Mouse (Mus musculus) forebrain, postnatal 0 days (tissue): ENCODE data around the gene Hjurp. TPM values are rescaled to one million over a fixed set of nuclear protein-coding genes. Genes with fewer than 3 reads are reported as not detected.
A peak's percentile ranks its signal among the peaks of the same experiment; 100 is the strongest.
"Not testable (repeated sequence)": the region's sequence is repeated elsewhere in the genome, so short reads cannot be mapped to it uniquely, and the experiment has no call there.

Source experiments
- ATAC-seq: fragments of 200-750 bp; cut with Nextera tagmentation; 2 replicates; pipeline ENCODE4 v1.8.0; 2017; ENCODE audit warnings: mild to moderate bottlenecking, moderate library complexity
- DNase-seq: peaks from one replicate; pipeline ENCODE4 v3.0.0-alpha.2; 2015
- H3K27ac ChIP-seq: fragments of 300-500 bp; sonication (generic); 2 replicates; pipeline ENCODE4 v1.5.1; 2014; ENCODE audit warnings: low read depth, mild to moderate bottlenecking, antibody characterized with exemption, low read length, moderate library complexity, mixed read lengths
- H3K27me3 ChIP-seq: fragments of 300-500 bp; sonication (generic); 2 replicates; pipeline ENCODE4 v1.6.1; 2014; ENCODE audit warnings: mild to moderate bottlenecking, low read length, mixed read lengths; ENCODE audit not compliant: insufficient read depth
- H3K36me3 ChIP-seq: fragments of 300-500 bp; sonication (generic); 2 replicates; pipeline ENCODE4 v1.6.1; 2014; ENCODE audit warnings: mild to moderate bottlenecking, moderate library complexity; ENCODE audit not compliant: insufficient read depth
- H3K4me1 ChIP-seq: fragments of 300-500 bp; sonication (generic); 2 replicates; pipeline ENCODE4 v1.6.1; 2014; ENCODE audit warnings: antibody characterized with exemption; ENCODE audit not compliant: insufficient read depth
- H3K4me2 ChIP-seq: fragments of 300-500 bp; sonication (generic); 2 replicates; pipeline ENCODE4 v1.6.1; 2014; ENCODE audit warnings: low read depth, mild to moderate bottlenecking, moderate library complexity
- H3K4me3 ChIP-seq: fragments of 300-500 bp; sonication (generic); 2 replicates; pipeline ENCODE4 v1.5.1; 2014; ENCODE audit warnings: low read depth, low read length, mixed read lengths
- H3K9ac ChIP-seq: fragments of 300-500 bp; sonication (generic); 2 replicates; pipeline ENCODE4 v1.6.1; 2014; ENCODE audit warnings: mild to moderate bottlenecking
- H3K9me3 ChIP-seq: fragments of 300-500 bp; sonication (generic); 2 replicates; pipeline ENCODE4 v1.6.1; 2016; ENCODE audit warnings: low read length
- CTCF ChIP-seq: sonication (generic); IDR thresholded peaks from 2 replicates; pipeline ENCODE4 v1.5.1; 2016; ENCODE audit warnings: antibody characterized with exemption, control low read depth, low read depth
- WGBS: fragments of 180-500 bp; shearing (Covaris S2); extraction: QIAGEN DNeasy Blood & Tissue Kit; methylation state at CpG from one replicate; pipeline ENCODE4 v1.1.7; 2014; 5-methylcytosine and 5-hydroxymethylcytosine counted together
- polyA plus RNA-seq: library from polyadenylated mRNA; unstranded; fragments of >200 nt; fragmentation: Nextera tagmentation; extraction: Ambion mirVana; gene quantifications from 2 replicates; pipeline ENCODE4 v1.2.1, GENCODE M21; 2015
- total RNA-seq: library from RNA; depleted of rRNA; stranded (reverse); fragments of >200 nt; gene quantifications from 2 replicates; pipeline ENCODE4 v1.2.3, GENCODE M21; 2014

The Hjurp gene
- total and polyA plus RNA-seq, 2 experiments from 2014 or later: 40.0 to 88.0 TPM

DNA sequence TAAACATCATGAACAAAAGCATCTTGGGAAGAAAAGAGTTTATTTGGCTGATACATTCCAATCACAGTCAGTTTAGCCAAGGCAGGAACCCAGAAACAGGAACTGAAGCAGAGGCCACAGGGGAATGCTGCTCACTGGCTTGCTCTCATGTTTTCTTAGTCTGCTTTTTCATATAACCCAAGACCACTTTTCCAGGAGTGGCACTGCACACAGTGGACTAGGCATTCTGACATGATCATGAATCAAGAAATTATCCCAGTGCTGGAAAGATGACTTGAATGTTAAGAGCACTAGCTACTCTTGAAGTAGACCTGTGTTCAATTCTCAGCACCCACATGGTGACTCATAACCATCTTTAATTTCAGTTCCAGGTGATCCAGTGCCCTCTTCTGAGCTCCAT is 51.7 kb downstream of the Hjurp start:
- no peak for ATAC-seq
- no peak for DNase-seq
- TF ChIP-seq CTCF: no peak
- Histone ChIP-seq H3K27me3 (no peaks in the 10 kb centered on the region), H3K4me1 (no peaks in the 10 kb centered on the region), H3K9me3 (peaks cover 59% of the 10 kb centered on the region), H3K4me3 (no peak overlapping the region), H3K9ac (no peak overlapping the region), H3K27ac (no peak overlapping the region), H3K4me2 (no peak overlapping the region), H3K36me3 (no peaks in the 10 kb centered on the region)

DNA sequence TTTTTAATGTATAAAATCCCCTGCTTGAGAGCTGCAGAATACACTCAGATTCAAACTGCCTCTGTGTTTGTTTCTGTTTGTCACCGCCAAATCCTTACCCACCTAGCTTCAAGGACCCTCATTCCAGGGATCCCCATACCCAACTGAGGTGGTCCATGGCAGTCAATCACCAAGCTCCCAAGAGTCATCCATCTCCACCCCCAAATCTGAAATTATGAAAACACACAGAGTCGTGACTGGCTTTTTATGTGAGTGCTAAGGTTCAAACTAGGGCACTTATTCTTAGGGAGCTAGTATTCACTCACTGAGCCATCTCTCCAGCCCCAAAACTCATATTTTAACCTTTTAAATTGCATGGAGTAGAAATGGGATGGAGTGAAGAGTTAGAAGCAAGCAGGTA is 52.1 kb downstream of the Hjurp start:
- H3K9me3 ChIP-seq: peaks cover 54% of the 10 kb centered on the region
- H3K27me3 ChIP-seq, H3K4me2 ChIP-seq, ATAC-seq, H3K4me3 ChIP-seq, H3K4me1 ChIP-seq, H3K36me3 ChIP-seq, DNase-seq, H3K27ac ChIP-seq, H3K9ac ChIP-seq: not testable (repeated sequence)
- WGBS: 45% methylated on average over 2 of the region's 2 CpGs

DNA sequence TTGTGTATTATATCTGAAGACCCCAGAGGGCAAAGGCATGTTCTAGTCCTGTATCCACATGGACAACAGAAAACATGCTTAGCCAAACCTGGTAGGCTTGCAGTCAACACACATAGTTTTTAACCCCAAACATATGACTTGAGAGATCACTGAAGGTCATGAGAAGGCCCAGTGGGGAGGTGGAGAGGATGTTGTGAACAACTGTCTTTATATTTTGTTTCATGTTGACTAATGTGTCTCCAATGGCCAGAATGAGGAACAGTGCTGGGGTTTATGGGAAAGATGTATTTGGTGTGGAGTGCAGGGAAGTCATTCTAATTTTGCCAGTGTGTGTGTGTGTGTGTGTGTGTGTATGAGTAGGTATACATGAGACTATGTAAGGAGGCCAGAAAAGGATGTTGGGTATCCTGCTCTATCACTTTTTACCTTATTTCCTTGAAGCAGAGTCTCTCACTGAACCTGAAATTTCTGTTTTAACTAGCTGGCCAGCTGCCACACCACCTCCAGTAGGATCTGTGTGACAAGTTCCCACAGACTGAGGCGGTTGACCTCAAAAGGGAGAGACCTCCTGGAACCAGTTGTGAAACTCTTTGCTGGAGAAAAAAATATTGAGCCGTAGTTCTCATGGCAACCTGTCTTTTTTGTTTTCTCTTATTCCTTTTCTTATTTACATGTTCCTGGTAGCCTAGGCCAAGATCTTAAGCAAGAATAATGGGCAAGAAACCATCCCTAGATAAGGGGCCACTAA is 53.2 kb downstream of the Hjurp start:
- H3K4me2 ChIP-seq: no peak overlapping the region
- H3K27ac ChIP-seq: no peak overlapping the region
- TF ChIP-seq CTCF: no peak
- H3K9me3 ChIP-seq: peaks cover 43% of the 10 kb centered on the region
- 69% methylated on average over 2 of the region's 2 CpGs for WGBS
- ATAC-seq (no peak), DNase-seq (no peak)
- no peaks in the 10 kb centered on the region for H3K4me1 ChIP-seq
- H3K27me3 ChIP-seq: no peaks in the 10 kb centered on the region
- H3K36me3 ChIP-seq: no peaks in the 10 kb centered on the region
- no peak overlapping the region for H3K9ac ChIP-seq
- no peak overlapping the region for H3K4me3 ChIP-seq

DNA sequence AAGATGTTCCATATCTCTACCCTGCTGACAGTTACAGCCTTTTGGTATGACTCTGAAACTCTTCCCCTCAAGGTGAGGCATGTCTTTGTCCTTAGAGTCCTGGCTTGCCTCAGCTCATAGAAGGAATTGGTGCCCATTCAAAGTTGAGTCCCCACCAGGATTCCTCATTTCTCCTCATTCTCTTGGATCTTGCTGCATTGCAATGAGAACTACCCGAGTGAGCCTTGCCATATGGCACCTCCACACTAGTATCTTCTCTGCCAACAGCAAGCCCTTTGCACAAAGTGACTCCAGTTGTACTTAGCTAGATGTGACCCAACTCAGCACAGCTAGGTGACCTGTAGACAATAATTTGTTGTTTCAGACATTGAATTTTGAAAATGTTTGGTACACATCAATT is 53.8 kb downstream of the Hjurp start:
- no peak for ATAC-seq

DNA sequence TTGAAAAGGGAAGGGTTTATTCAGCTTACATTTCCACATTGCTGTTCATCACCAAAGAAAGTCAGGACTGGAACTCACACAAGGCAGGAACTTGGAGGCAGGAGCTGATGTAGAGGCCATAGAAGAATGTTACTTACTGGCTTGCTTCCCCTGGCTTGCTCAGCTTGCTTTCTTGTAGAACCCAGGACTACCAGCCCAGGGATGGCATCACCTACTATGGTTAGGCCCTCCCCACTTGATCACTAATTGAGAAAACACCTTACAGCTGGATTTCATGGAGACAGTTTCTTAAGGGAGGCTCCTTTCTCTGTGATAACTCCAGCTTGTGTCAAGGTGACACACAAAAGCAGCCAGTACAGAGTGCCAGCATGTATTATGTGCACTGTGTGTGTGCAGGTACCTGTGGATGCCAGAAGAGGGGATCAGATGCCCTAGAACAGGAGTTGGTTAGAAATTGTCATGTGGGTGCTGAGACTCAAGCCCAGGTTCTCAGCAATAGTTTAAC is 54.4 kb downstream of the Hjurp start:
- H3K4me3 ChIP-seq, H3K27ac ChIP-seq, DNase-seq, H3K27me3 ChIP-seq, ATAC-seq, H3K4me2 ChIP-seq, H3K9ac ChIP-seq, H3K4me1 ChIP-seq, H3K36me3 ChIP-seq: not testable (repeated sequence)
- H3K9me3 ChIP-seq: peaks cover 32% of the 10 kb centered on the region

More for the DNA sequence above, 53.8 kb downstream of the Hjurp start:
- Histone ChIP-seq H3K27ac (no peak overlapping the region), H3K4me1 (no peaks in the 10 kb centered on the region), H3K4me3 (no peak overlapping the region), H3K9ac (no peak overlapping the region), H3K36me3 (no peaks in the 10 kb centered on the region), H3K27me3 (no peaks in the 10 kb centered on the region), H3K4me2 (no peak overlapping the region), H3K9me3 (peaks cover 37% of the 10 kb centered on the region)
- TF ChIP-seq CTCF: no peak
- DNase-seq: no peak
- WGBS: 46% methylated on average over 1 of the region's 1 CpGs

DNA sequence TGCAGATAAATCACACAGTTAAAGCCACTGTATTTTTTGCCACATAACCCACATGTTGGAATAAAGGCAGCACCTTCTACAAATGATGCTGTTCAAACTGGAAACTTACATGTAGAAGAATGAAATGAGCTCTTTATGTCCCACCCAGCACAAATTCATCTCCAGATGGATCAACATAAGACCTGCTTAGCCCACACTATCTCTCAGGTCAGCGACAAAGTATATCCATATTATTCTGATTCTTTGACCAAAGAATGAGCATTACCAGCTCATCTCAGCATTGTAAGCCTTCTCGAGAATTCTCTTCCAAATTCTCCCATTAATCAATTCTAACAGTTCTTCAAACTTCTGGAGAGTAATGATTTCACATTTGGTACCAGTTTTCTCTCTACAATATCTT is 55.2 kb downstream of the Hjurp start:
- no peak for DNase-seq
- no peak for TF ChIP-seq CTCF
- WGBS: 49% methylated on average over 2 of the region's 2 CpGs
- Histone ChIP-seq H3K27me3 (no peaks in the 10 kb centered on the region), H3K27ac (no peak overlapping the region), H3K9ac (no peak overlapping the region), H3K9me3 (peaks cover 29% of the 10 kb centered on the region), H3K4me3 (no peak overlapping the region), H3K4me1 (no peaks in the 10 kb centered on the region), H3K36me3 (no peaks in the 10 kb centered on the region), H3K4me2 (no peak overlapping the region)
- ATAC-seq: no peak

DNA sequence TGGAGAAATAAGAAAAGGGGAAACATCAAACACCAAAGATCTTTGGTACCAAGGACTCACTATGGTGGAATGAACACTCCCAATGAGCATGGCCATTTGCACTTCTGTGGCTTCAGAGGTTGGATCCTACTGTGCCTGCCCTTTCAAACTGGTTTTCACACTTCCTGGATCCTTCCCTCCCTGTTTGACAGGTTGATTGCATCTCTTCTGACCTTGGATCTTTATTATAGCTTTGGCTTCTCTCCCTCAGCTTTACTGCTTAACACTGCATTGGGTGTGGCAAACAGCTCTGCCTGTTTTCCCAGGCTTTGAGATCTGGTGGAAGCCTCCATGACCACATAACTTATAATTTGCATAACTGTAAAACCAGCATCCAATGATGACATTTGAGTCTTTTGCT is 57.1 kb downstream of the Hjurp start:
- Histone ChIP-seq H3K4me3 (no peak overlapping the region), H3K9ac (no peak overlapping the region), H3K4me1 (no peaks in the 10 kb centered on the region), H3K4me2 (no peak overlapping the region), H3K27ac (no peak overlapping the region), H3K36me3 (no peaks in the 10 kb centered on the region), H3K9me3 (peaks cover 26% of the 10 kb centered on the region), H3K27me3 (no peaks in the 10 kb centered on the region)
- DNase-seq (no peak), ATAC-seq (no peak)
- no peak for TF ChIP-seq CTCF

DNA sequence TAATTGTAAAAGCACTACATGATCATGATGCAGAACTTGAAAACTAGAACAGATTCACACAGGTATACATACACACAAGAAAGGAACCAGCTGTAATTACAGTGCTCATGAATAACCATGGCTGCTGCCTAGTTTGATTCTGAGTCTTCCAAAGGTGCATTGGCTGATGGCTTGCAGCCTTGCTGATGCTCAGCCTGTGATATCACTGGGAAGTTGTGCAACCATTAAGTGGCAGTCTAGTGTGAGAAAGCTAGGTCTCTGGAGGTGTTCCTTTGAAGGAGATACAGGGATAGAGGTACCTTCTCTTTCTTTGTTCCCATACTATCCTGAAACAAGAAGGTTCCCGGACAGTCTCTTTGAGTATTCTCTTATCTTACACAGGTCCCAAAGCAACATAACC is 58.4 kb downstream of the Hjurp start:
- H3K4me2 ChIP-seq: no peak overlapping the region
- H3K4me3 ChIP-seq: no peak overlapping the region
- WGBS: 28% methylated on average over 1 of the region's 1 CpGs
- TF ChIP-seq CTCF: no peak
- no peak for ATAC-seq
- no peaks in the 10 kb centered on the region for H3K36me3 ChIP-seq
- H3K9me3 ChIP-seq: peaks cover 38% of the 10 kb centered on the region
- no peaks in the 10 kb centered on the region for H3K27me3 ChIP-seq
- H3K27ac ChIP-seq: no peak overlapping the region
- no peak overlapping the region for H3K9ac ChIP-seq
- peak; percentile 5 for DNase-seq
- H3K4me1 ChIP-seq: no peaks in the 10 kb centered on the region
